Mouse (Mus musculus) erythroblast, embryonic 14.5 days (primary cell): ENCODE data around the gene Tulp4. TPM values are rescaled to one million over a fixed set of nuclear protein-coding genes. Genes with fewer than 3 reads are reported as not detected.

Experiments
- H3K27me3 ChIP-seq: 2 replicates; pipeline ENCODE4 v1.6.1; 2012; ENCODE audit warnings: inconsistent platforms; ENCODE audit not compliant: control insufficient read depth
- H3K36me3 ChIP-seq: 2 replicates; pipeline ENCODE4 v1.6.1; 2012; ENCODE audit warnings: mild to moderate bottlenecking, inconsistent platforms; ENCODE audit not compliant: control insufficient read depth
- H3K4me1 ChIP-seq: 2 replicates; pipeline ENCODE4 v1.6.1; 2012; ENCODE audit warnings: inconsistent platforms; ENCODE audit not compliant: control insufficient read depth
- H3K4me3 ChIP-seq: replicated peaks from 2 replicates; pipeline ENCODE3; 2012; ENCODE audit warnings: moderate library complexity, mild to moderate bottlenecking, inconsistent platforms
- H3K9me3 ChIP-seq: 2 replicates; pipeline ENCODE4 v1.6.1; 2012; ENCODE audit warnings: low read length, inconsistent platforms, mixed read lengths; ENCODE audit not compliant: control insufficient read depth
- GATA1 ChIP-seq: IDR thresholded peaks from 2 replicates; pipeline ENCODE4 v1.6.1; 2012; ENCODE audit warnings: low read length, inconsistent platforms, mixed read lengths
- TAL1 ChIP-seq: IDR thresholded peaks from 3 replicates; pipeline ENCODE4 v1.6.1; 2012; ENCODE audit warnings: low read length, inconsistent platforms, mixed read lengths
- polyA plus RNA-seq: library from polyadenylated mRNA; stranded (reverse); fragments of >175 nt; gene quantifications from 2 replicates; pipeline ENCODE4 v1.2.3, GENCODE M21; 2012

Tulp4 gene
- polyA plus RNA-seq, 1 experiment = 3.0 TPM

- no peaks in the 10 kb centered on the region for H3K9me3 ChIP-seq
Observed at GRCm38 (mm10) chr17:6145244-6145643, 39.0 kb downstream of the Tulp4 start.

GRCm38 (mm10) chr17:6152941-6153340 is 46.7 kb downstream of the Tulp4 start:
- H3K27me3 ChIP-seq = no peaks in the 10 kb centered on the region
- no peaks in the 10 kb centered on the region for H3K4me1 ChIP-seq
- no peaks in the 10 kb centered on the region for H3K9me3 ChIP-seq
- H3K36me3 ChIP-seq = no peaks in the 10 kb centered on the region
- TF ChIP-seq GATA1 = no peak
- TF ChIP-seq TAL1 = no peak
- no peak overlapping the region for H3K4me3 ChIP-seq

More at GRCm38 (mm10) chr17:6145244-6145643, 39.0 kb downstream of the Tulp4 start:
- no peak overlapping the region for H3K4me3 ChIP-seq
- H3K4me1 ChIP-seq = no peaks in the 10 kb centered on the region
- TF ChIP-seq GATA1 = no peak
- TF ChIP-seq TAL1 = no peak
- no peaks in the 10 kb centered on the region for H3K27me3 ChIP-seq
- no peaks in the 10 kb centered on the region for H3K36me3 ChIP-seq

- no peak overlapping the region for H3K4me3 ChIP-seq
- no peaks in the 10 kb centered on the region for H3K27me3 ChIP-seq
- no peak for TF ChIP-seq TAL1
- TF ChIP-seq GATA1 = no peak
Observed at GRCm38 (mm10) chr17:6153581-6153980, 47.3 kb downstream of the Tulp4 start.

GRCm38 (mm10) chr17:6154366-6154765 is 48.1 kb downstream of the Tulp4 start:
- Histone ChIP-seq H3K4me3 (no peak overlapping the region), H3K9me3 (no peaks in the 10 kb centered on the region), H3K27me3 (no peaks in the 10 kb centered on the region), H3K36me3 (no peaks in the 10 kb centered on the region), H3K4me1 (no peaks in the 10 kb centered on the region)
- no peak for TF ChIP-seq GATA1
- TF ChIP-seq TAL1 = no peak

More at GRCm38 (mm10) chr17:6153581-6153980, 47.3 kb downstream of the Tulp4 start:
- no peaks in the 10 kb centered on the region for H3K9me3 ChIP-seq
- no peaks in the 10 kb centered on the region for H3K36me3 ChIP-seq
- H3K4me1 ChIP-seq = no peaks in the 10 kb centered on the region

GRCm38 (mm10) chr17:6160495-6160894 is 54.3 kb downstream of the Tulp4 start:
- no peak overlapping the region for H3K4me3 ChIP-seq
- no peaks in the 10 kb centered on the region for H3K4me1 ChIP-seq
- H3K9me3 ChIP-seq = no peaks in the 10 kb centered on the region
- no peaks in the 10 kb centered on the region for H3K27me3 ChIP-seq
- TF ChIP-seq TAL1 = no peak
- no peaks in the 10 kb centered on the region for H3K36me3 ChIP-seq

GRCm38 (mm10) chr17:6161916-6162315 is 55.7 kb downstream of the Tulp4 start:
- Histone ChIP-seq H3K36me3 (no peaks in the 10 kb centered on the region), H3K4me3 (no peak overlapping the region), H3K9me3 (no peaks in the 10 kb centered on the region), H3K27me3 (no peaks in the 10 kb centered on the region), H3K4me1 (no peaks in the 10 kb centered on the region)
- TF ChIP-seq TAL1 (no peak), GATA1 (no peak)

- no peaks in the 10 kb centered on the region for H3K4me1 ChIP-seq
- H3K36me3 ChIP-seq = no peaks in the 10 kb centered on the region
- H3K9me3 ChIP-seq = no peaks in the 10 kb centered on the region
- no peak overlapping the region for H3K4me3 ChIP-seq
- no peaks in the 10 kb centered on the region for H3K27me3 ChIP-seq
- TF ChIP-seq TAL1 = no peak
- TF ChIP-seq GATA1 = no peak
Observed at GRCm38 (mm10) chr17:6162761-6163160, 56.5 kb downstream of the Tulp4 start.

GRCm38 (mm10) chr17:6164911-6165310 is 58.7 kb downstream of the Tulp4 start:
- no peak for TF ChIP-seq TAL1
- no peak for TF ChIP-seq GATA1
- no peaks in the 10 kb centered on the region for H3K36me3 ChIP-seq
- no peaks in the 10 kb centered on the region for H3K4me1 ChIP-seq

GRCm38 (mm10) chr17:6172440-6172839 is 66.2 kb downstream of the Tulp4 start:
- Histone ChIP-seq H3K4me1 (peaks cover 2% of the 10 kb centered on the region; the same call in 1 of the 2 replicates), H3K9me3 (no peaks in the 10 kb centered on the region), H3K4me3 (no peak overlapping the region), H3K27me3 (no peaks in the 10 kb centered on the region), H3K36me3 (no peaks in the 10 kb centered on the region)
- no peak for TF ChIP-seq TAL1
- no peak for TF ChIP-seq GATA1

More at GRCm38 (mm10) chr17:6164911-6165310, 58.7 kb downstream of the Tulp4 start:
- H3K4me3 ChIP-seq = no peak overlapping the region
- no peaks in the 10 kb centered on the region for H3K9me3 ChIP-seq
- H3K27me3 ChIP-seq = no peaks in the 10 kb centered on the region

GRCm38 (mm10) chr17:6172926-6173690 is 66.9 kb downstream of the Tulp4 start:
- TF ChIP-seq GATA1 (no peak), TAL1 (no peak)
- Histone ChIP-seq H3K36me3 (no peaks in the 10 kb centered on the region), H3K4me3 (no peak overlapping the region), H3K9me3 (no peaks in the 10 kb centered on the region), H3K27me3 (no peaks in the 10 kb centered on the region), H3K4me1 (peaks cover 2% of the 10 kb centered on the region; the same call in 1 of the 2 replicates)
